21 mouse cellular contexts compared by ENCODE assay signal in genomic region chr13:97298896-97299295, GRCm38 (mm10).
"Had no signal": no experiment of that assay in that cellular context is flagged by ENCODE, and none has a peak within 500 bp of the region (broad histone marks: within the 10 kb centered on the region; RNA-seq: fewer than 3 reads in every experiment).

No protein-coding gene starts in this region.

- H3K36me3 ChIP-seq: intestine, embryonic 15.5 days; kidney, embryonic 15.5 days; lung, embryonic 15.5 days; midbrain, embryonic 10.5 days; midbrain, embryonic 13.5 days; neural tube, embryonic 13.5 days; stomach, embryonic 15.5 days had no signal

- H3K4me2 ChIP-seq: intestine, embryonic 15.5 days; kidney, embryonic 15.5 days; lung, embryonic 15.5 days; midbrain, embryonic 13.5 days; neural tube, embryonic 13.5 days; stomach, embryonic 15.5 days had no signal

- DNase-seq: kidney, adult 11 months; kidney, adult 8-10 months; kidney, postnatal 10 days; kidney, postnatal 36 days; lung, adult 18-20 months; lung, postnatal 10 days; lung, postnatal 36 days; retina, postnatal 1 day; right cerebral cortex, postnatal 25 days; thymus, postnatal 25 days had no signal

- H3K27me3 ChIP-seq: intestine, embryonic 15.5 days; kidney, embryonic 15.5 days; lung, embryonic 15.5 days; midbrain, embryonic 13.5 days; neural tube, embryonic 13.5 days; stomach, embryonic 15.5 days had no signal

- ATAC-seq: midbrain, embryonic 13.5 days; midbrain, embryonic 16.5 days had no signal

- H3K27ac ChIP-seq: midbrain, embryonic 10.5 days; midbrain, embryonic 13.5 days; neural tube, embryonic 13.5 days had no signal

- H3K4me3 ChIP-seq: intestine, embryonic 15.5 days; kidney, embryonic 15.5 days; lung, embryonic 15.5 days; megakaryocyte, embryonic 14.5 days; midbrain, embryonic 10.5 days; midbrain, embryonic 13.5 days; myocyte; neural tube, embryonic 13.5 days; stomach, embryonic 15.5 days had no signal

- H3K9ac ChIP-seq: intestine, embryonic 15.5 days; kidney, embryonic 15.5 days; liver, embryonic 14.5 days; lung, embryonic 15.5 days; midbrain, embryonic 13.5 days; neural tube, embryonic 13.5 days; stomach, embryonic 15.5 days had no signal

- H3K9me3 ChIP-seq: intestine, embryonic 15.5 days; kidney, embryonic 15.5 days; lung, embryonic 15.5 days; midbrain, embryonic 10.5 days; midbrain, embryonic 13.5 days; neural tube, embryonic 13.5 days; stomach, embryonic 15.5 days had no signal
